Mouse (Mus musculus) right cerebral cortex, postnatal 4 days (tissue): ENCODE data around the gene Xpo6.

ENCODE experiments used
- DNase-seq: peaks from one replicate; pipeline ENCODE4 v3.0.0-alpha.2; 2022

The Xpo6 gene

DNA sequence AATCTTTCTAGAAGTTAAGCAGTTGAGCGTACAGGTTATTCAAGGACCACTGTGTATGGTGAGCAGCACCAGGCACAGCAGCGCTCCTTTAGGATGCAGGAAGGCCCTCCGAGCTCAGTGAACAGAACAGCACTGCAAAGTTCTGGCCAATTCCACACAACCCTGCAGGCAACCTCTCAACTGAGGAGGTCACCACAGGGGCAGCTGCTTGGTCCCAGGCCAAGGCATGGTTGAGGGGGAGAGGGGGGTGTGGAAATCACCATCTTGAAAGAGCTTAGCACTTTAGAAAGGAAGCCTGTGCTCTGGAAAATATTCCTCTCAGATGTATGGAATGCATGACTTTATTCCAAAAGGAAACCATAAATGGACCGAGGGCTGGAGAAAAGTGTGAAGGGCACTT, 78.8 kb downstream of the Xpo6 start:
- no peak for DNase-seq

DNA sequence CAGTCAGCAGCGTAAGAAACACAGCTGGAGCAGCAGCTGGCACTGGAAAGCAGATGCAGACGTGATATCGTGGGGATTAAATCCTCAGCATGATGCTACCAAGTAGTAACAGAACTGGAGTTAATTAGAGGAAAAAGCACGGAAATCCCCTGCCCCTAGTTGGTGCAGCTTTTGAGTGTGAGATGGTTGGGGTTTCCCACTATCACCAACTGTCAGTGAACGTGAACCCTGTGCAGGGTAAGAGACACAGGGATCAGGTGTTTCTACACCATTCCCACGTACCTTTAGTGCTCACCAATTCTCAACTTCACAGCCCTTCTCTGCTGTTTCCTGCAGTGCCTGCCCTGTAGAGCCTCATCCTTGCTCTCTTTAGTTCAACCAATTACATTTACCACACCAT, 80.5 kb downstream of the Xpo6 start:
- DNase-seq = no peak

DNA sequence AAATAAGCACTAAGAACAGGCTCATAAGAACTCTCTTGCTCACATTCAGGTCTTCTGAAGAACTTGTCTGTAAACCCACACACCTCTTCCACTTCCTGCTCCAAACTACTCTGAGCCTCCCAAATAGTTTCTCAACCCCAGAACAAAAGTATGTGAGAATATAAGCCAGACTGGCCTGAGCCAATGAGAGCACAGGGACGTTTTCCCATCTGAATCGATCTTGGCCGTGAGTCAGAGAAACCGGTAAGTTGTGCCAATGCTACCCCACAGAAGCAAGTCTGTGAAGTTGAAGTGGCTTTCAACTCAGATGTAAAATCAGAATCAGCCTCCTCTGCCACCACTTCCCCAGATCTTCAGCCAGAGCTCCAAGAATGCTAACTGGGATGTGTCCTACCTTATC, 87.0 kb downstream of the Xpo6 start:
- DNase-seq = no peak

DNA sequence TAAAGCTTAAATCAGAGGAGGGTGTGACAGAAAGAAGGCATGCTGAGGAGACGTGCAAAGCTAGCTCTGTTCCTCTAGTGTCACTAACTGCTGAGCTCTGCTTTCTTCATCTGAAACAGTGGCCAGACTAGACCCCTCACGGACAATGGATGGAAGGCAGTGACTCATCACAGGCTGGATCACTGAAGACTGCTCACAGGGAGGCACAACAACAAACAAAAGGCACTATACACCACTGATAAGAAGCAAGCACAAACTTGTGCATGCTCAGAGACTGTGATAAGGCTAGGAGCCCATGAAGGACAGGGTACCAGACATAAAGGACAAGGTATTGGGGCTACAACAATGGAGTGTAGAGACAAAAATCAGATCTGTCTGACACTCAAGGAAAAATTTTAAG, 89.1 kb downstream of the Xpo6 start:
- DNase-seq = no peak

DNA sequence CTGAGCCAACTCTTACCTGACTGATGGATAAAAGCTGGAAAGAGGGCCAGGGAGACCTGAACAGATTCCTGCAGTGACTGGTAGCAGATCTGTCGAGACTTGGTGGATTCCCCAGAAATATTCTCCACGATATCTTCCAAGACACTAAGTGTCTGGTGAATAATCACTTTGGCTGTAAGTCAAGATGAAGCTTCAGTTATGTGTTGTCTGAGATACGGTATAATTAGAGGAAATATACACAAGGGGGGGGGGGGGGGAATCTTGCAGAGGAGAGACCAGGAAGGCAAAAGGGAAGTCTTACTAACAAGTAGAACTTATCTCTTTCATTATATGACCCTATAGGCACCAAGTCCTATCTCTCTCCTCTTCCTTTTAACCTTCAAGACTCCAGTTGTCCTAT, 90.4 kb downstream of the Xpo6 start:
- DNase-seq = no peak

DNA sequence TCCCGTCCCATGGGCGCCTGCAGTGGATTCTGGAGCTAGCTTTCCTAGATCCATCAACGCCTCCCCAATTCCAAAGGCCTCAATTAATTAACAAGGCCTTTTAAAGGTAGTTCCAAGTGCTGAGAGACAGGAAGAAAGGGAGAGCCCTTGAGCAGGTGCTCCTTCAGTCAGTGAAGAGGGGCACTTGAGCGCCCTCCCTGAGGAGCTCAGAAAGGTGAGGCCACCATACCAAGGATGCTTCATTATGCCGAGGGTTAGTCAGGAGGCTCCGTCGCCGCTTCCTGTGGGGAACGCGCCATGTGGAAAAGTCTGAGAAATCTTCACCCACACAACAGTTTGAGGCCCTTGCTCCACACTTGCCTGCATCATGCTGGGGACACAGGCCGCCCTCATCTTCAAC, 99.9 kb downstream of the Xpo6 start:
- DNase-seq = no peak

DNA sequence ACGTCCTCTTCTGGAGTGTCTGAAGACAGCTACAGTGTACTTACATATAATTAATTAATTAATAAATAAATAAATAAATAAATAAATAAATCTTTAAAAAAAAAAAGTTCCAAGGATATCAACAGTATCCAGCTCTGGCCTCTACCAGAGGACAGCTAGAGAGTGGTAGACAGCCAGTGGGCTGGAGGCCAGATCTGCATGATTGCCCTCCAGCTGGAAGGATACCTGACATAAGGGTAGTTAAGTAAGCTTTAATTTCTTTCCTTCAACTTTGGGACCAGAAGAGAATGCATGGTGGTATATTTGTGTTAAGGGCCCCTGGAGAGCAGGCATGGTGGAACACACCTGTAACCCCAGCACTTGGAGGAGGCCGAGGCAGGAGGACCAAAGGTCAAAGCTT, 100.5 kb downstream of the Xpo6 start:
- no peak for DNase-seq

DNA sequence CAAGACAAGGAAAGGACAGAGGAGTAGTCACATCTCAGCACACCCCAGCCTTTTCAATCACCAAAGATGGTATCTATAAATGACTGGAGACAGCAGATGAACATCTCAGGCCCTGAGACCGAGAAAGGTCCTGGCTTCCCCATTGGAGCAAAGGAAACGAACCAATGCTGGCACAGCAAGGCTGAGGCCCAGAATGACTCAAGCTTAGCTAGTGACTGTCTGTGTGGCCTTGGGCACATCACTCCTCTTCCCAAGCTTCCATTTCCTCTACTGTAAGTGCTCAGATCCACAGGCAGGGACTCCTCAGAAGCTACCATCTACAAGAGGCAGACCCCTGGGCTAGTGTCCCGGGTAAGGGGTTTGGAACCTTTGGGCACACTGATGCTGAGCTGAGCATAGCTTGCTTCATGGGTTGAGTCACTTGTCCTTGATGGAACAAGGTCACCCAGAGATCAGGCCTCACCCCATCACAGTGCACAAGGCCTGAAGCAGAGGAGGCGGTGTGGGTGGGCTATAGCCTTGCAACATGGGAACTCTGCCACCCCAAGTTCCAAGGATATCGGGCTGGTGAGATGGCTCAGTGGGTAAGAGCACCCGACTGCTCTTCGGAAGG, 101.0 kb downstream of the Xpo6 start:
- DNase-seq = no peak

DNA sequence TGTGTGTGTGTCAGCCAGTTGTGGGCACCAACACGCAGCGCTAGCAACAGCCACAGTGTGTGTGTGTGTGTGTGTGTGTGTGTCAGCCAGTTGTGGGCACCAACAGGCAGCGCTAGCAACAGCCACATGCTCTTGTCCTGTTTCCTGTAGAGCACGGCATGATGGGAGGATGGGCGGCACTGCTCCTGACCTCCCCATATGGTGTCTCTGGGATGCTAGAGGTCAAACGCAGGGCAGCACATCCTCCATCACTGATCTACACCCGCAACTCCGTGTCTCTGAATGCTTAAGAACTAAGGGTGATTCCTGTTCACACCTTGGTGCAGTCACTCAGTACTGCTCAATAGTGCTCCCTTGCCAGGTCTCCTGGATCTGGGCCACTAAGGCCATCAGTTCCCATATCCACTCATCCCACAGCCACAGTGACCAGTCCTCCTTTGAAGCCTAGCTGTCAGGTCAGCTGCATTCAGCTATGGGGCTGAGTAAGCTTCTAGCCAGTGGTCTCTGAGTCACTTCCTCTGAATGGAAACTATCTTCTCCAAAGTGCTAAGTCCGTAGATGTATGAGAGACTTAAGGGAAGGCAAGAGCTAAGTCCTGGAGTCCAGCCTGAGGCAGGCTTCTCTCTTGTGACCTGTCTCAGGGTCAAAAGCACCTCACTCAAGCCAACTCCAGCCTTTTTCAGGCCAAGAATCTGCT, 102.9 kb downstream of the Xpo6 start:
- no peak for DNase-seq

DNA sequence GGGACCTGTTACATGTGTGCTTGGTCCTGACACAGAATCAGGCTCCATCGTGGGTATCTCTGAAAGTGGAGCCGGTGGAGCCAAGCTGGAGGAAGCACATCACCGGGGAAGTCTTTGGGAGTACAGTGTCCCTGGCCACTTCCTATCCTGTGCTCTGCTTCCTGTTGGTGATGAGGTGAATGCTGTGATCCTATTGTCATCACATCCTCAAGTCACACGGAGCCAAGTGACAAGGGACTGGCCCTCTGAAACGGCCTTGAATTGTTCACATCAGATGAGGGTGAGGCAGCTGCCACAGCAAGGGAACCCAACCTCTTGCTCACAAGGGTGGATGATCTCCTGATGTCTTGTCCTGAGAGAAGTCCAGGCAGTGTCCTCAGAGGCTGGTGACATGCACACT, 103.7 kb downstream of the Xpo6 start:
- DNase-seq = no peak

DNA sequence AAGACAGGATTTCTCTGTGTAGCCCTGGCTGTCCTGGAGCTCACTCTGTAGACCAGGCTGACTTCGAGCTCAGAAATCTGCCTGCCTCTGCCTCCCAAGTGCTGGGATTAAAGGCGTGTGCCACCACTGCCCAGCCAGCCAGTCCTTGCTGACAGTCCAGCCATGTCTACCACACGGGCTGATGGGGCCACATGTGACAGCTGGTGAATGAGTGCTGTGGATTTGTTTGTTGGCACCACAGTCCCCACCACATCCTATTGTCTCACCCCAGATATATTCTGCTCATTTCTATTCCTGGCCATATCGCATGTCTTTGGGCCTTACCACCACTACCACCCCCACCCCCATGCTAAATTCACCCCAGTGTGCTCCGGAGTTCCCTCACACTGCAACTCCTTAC, 105.6 kb downstream of the Xpo6 start:
- no peak for DNase-seq

DNA sequence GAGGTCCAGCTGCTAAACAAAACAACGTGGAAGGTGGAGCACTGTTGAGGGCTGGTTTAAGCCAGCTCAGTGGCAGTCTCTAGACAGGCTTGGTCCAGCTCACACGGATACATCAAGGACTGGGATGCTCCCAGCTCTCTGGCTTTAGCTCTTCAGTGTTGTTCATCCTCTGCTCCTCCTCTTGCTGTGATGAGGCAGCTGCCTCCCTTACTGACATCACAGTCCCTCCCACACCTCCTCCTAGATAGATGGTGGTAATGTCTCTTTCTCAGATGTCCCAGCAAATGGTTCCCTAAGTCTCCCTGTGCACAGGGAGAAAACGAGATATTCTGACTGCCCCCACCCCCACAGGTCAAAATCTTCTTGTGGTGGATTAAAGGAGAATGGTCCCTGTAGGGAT, 107.1 kb downstream of the Xpo6 start:
- DNase-seq = no peak

DNA sequence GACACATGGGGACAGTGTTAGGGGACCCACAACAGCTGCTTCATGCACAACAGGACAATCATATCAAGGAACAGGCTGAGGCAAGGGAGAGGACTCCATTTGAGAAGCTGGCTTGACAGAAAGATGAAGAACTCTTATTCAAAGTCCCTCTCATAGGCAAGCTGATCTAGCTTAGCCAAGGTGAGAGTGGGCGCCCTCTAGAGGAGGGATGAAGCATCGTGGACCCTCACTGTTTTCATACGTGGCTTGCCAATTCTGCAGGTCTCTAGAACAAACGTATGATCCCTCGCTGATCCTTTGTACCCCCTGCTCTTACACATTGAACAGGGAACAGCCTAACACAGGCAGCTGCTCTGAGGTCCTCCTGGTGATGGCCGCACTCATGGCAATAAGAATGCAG, 110.5 kb downstream of the Xpo6 start:
- DNase-seq = peak; percentile 59

DNA sequence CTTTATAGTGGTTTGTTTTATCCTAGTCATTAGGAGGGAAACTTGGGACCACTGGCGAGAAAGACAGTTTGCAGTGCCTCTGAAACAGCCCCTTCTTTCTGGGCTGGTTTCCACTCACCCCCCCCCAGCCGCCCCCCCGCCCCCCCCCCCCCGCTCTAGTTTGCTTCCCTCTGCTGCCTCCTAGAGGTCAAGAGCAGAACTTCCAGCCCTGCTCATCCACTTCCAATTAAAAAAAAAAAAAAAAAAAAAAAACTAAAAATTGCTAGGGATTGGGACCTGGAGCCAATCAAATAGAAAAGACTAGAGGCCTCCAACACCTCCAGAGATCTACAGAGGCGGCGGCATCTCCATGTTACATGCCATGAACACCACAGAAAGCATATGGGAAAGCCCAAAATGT, 112.1 kb downstream of the Xpo6 start:
- peak; percentile 28 for DNase-seq

DNA sequence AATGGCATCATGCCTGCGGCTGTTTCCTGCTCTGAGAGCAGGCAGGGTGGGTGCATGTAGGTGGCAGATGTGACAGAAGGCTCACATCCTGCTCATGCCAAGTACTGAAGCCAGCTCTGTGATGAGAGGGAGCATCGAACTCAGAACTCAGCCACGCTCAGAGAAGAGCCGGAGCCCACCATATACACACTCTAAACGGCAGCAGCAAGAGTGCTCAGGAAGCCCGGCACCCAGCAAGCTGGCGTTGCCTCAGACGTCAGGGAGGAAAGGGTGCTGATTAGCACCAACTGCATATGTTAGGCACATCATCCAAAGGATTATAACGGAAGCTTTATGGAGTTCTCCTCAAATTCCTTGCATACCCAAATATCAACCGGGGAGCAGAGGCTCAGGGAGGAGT, 112.7 kb downstream of the Xpo6 start:
- no peak for DNase-seq

DNA sequence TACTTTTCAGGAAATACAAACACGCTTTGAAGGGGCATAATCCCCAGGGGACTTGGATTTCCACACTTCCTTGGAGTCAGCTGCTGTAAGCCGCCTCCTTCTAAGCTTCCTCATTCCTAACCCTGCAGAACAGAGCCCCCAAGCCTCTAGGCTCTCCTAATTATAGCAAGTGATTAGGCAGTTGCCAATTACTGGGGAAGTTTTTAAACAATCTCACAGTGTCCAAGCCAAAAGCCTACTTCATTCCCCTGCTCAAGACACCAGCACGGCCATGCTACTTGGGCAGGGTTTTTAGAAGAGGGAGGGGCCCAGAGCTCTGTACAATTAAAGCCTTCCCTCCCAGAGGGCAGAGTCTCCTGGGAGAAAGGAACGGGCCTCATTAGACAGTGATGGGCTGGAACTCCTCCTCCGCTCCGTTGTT, 114.0 kb downstream of the Xpo6 start:
- no peak for DNase-seq

DNA sequence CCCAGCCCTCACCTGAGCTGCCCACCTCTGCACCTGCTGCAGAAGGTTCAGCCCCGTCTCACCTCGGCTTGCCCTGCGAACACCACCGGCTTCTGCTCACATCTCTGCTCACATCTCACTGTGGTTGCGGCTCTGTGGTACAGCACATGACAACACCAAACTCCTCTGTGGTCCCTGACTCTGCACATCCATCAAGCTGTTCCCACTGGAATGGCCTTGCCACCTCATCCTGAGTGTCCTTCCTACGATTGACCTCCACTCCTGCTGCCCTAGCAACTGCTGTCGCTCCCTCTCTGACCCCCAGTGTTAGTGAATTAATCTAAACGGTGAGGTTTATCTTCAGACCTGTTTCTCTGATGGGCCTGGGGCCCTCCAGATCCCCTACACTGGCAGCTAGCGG, 115.1 kb downstream of the Xpo6 start:
- no peak for DNase-seq

DNA sequence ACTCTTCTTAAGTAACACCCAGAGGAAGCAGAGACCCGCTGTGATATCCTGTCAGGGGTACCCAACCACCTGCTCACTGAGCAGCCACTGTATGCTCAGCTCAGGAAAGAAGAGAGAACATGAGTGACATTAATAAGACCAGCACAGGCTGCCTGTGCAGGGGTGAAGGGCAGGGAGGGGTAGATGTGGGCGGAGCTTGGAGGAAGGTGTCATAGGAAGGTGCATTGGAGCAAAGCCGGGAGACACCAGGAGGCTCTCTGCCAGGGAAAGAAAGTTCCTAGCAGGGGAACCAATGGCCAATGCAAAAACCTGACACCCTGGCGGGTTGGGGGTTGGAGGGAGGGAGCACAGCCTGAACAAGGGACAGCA, 116.3 kb downstream of the Xpo6 start:
- DNase-seq = no peak

DNA sequence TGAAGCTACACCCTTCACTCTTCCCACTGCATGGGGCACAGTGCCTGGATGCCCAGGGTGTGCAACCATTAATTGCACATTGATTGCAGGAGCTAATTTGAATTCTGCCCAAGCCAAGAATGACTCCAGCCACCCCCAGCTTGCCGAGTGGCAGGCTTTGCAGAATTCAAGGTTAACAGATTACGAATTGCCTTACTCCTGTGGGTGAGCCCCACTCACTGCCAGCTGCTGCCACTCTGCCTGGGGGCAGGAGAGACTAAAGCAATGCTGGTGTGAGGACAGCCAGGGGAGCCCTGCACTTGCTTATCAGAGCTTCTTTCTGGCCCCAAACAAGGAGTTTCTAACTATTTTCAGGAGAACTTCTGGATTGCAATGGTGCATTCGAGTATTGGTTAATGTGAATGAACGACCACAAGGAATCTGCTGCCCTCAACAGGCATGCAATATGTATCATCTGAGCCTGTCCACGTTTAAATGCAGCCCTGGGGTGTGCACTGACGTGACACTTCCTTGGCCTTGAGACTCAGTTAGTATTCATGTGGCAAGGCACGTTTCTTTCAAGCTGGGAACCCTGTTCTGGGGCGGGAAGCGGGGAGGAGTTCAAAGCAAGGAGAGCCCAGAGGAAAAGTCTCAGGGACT, 116.8 kb downstream of the Xpo6 start:
- no peak for DNase-seq

DNA sequence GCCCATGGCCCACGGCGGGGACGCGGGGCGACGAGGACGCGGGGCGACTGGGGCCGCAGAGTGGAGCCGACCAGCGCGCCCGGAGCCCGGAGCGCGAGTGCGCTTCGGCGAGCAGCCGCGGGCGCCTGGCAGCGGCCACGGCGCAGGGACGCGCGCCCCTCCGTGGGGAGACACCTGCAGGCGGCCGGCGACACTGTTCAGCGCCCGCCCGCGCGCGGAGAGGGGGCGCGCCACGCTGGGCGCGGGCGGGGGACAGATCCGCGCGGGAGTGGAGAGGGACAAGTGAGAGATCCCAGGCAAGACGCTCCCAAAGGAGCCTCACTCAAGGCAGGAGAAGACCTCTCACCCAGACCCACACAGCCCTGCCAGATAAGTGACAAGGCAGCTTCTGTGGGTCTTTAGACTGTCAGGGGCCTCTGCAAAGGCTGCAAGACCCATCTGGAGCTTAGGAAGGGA, 118.0 kb downstream of the Xpo6 start, which contains the start of gene Gsg1l:
Gene Gsg1l, minus strand, starts transcription at position 126 of the 456 bp plus-strand sequence.
- peak; percentile 51 for DNase-seq

DNA sequence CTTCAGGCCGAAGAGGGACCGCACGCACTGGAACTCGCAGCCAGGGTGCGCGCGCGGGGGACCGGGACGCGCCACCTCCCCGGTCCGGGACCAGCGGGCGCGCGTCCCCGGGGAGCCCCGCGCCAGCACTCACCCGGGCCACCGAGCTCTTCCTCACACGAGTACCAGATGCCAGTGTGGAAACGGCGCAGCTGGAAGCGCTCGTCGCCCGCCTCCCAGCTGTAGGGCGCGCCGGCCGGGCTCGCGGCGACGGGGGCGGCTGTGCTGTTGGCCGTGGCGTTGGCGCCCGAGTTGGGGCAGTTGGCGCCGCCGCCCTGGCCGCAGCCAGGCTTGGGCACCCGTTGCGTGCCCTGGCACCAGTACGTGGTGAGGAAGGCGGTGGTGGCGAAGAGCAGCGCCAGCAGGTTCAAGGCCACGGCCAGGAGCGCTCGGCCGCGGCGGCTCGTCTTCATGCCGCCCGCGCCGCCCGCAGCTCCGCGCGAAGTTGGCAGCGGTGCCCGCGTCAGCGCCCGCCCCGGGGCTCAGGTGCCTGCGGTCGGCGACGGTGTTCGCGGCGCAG, 118.5 kb downstream of the Xpo6 start:
- peak; percentile 25 for DNase-seq

DNA sequence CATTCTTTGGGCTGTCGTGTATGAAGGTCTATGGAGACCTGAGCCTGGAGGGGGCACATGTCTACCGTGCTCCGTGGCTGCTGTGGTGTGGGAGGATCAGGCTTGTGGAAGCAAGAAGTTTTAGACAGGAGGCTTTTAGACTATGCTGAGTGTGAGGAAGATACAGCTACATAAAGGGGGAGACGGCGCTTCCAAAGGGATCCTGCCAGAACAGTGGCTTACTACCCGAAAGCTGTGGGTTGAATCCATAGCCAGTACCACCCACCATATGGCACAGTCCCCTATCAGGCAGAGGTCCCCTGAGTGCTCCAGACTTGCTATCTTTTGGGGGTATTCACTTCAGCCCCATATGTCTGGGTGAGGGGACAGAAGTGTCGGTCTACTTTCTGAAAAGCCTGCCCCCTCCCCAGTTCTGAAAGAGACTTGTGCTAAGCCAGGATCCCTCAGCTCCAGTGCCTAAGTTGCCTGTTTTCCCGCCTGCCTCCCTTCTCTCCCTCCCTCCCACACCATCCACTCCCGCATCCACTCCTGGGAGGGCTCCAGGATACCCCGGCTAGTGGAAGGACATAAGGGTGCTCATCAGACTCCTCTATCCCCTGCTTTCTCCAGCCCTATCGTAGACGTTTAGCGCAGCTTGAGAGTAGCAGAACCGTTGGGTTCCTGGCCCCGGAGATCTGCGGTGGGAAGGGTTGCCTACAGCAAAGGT, 119.2 kb downstream of the Xpo6 start:
- no peak for DNase-seq

DNA sequence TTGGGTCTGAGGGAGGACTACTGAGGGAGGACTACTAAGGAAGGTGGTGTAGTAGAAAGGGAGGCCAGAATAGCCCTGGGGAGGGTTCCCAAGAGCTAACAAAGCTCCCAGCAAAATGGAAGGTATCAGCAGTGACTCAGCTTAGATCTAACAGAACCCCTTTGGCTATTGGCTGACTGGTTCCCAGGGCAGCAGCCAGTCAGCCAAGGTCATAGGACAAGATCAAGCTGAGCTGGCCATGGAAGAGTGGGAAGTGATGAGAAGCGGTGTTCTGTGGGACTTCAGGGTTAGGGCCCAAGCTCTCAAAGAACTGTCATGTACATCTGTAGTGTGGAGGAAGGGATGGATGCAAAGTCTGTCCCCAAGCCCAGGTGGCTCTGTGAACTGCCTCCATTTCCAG, 123.4 kb downstream of the Xpo6 start:
- DNase-seq = no peak

DNA sequence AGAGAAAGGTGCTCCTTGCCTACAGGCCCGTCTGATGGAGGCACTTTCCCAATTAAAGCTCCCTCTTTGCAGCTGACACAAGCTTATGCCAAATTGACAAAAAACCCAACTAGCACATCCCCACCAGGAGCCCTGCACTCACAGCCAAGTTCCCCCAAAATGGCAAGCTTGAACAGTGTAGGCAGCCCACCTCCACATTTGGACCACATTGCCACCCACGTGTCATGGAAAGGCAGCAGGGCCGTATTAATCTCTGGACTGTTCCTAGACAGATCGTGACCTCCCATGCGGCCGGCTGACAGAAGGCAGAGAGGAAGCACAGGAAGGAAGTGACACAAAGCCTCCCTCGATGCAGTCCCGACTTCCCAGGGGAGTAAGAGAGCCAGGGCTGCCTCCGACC, 125.2 kb downstream of the Xpo6 start:
- DNase-seq = no peak
